Mouse (Mus musculus): ENCODE data around the gene Grm1.

GRCm38 (mm10) chr10:10726501-10726900 lies 355.7 kb downstream of the Grm1 start:
- TF ChIP-seq CTCF (IDR thresholded peaks at IDR 0.05; ENCODE audit: low read depth), result no peak
- no peak for TF ChIP-seq EP300 (IDR thresholded peaks at IDR 0.05; ENCODE audit: low read depth)
